In the genomic region with DNA sequence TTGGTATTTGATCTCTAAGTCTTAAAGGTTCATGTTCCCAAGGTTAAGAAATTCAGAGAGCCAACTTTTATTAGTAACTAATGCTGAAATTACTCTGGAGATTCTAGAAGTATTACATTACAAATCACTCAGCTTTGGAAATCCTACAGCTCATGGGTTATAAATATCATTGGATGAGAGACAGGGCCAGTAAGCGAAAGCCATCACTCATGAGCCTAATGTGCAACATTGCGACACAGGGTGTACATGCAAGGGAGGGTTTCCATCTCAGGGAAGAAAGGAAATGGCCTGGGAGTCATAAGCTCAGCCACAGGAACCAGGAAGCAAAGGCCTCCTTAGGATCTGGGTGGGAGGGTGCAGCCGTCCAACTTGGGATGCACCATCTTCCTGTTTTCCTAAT, we compare ENCODE assay signal across 26 mouse cellular contexts.
DNase-seq lines count a peak whose midpoint lies in the region; ATAC-seq and TF ChIP-seq lines count a peak whose summit lies in the region.
"Had no signal": no experiment of that assay in that cellular context is flagged by ENCODE, and none has a peak within 500 bp of the region (broad histone marks: within the 10 kb centered on the region; RNA-seq: fewer than 3 reads in every experiment).

No protein-coding gene starts in this region.

- H3K4me2 ChIP-seq in embryonic facial prominence, embryonic 14.5 days (ENCODE audit: low read depth, low read length), result no peak overlapping the region
- H3K4me2 ChIP-seq in lung, postnatal 0 days (replicated peaks; ENCODE audit: low read depth, low read length), result no peak overlapping the region
- H3K4me2 ChIP-seq: hindbrain, embryonic 13.5 days; kidney, embryonic 15.5 days; limb, embryonic 15.5 days; liver, embryonic 15.5 days; neural tube, embryonic 15.5 days had no signal

- H3K9ac ChIP-seq in embryonic facial prominence, embryonic 14.5 days (ENCODE audit: low read depth, low read length), result no peak overlapping the region
- no peak overlapping the region for H3K9ac ChIP-seq in lung, postnatal 0 days (replicated peaks; ENCODE audit: low read depth)
- H3K9ac ChIP-seq: hindbrain, embryonic 13.5 days; kidney, embryonic 15.5 days; limb, embryonic 15.5 days; liver, embryonic 15.5 days; neural tube, embryonic 15.5 days had no signal

- no peak for TF ChIP-seq CTCF in lung, postnatal 0 days (IDR thresholded peaks at IDR 0.05)

- H3K4me1 ChIP-seq in embryonic facial prominence, embryonic 14.5 days (ENCODE audit: control insufficient read depth, insufficient read depth, low read length), result peaks cover 3% of the 10 kb centered on the region
- H3K4me1 ChIP-seq in embryonic facial prominence, embryonic 10.5 days, result peaks cover 18% of the 10 kb centered on the region
- H3K4me1 ChIP-seq in lung, postnatal 0 days (ENCODE audit: insufficient read depth, low read depth, low read length), result no peaks in the 10 kb centered on the region
- H3K4me1 ChIP-seq: hindbrain, embryonic 13.5 days; kidney, embryonic 15.5 days; liver, embryonic 15.5 days; neural tube, embryonic 15.5 days had no signal

- WGBS in embryonic facial prominence, embryonic 14.5 days, result 61% methylated on average over 3 of the region's 3 CpGs
- 82% methylated on average over 3 of the region's 3 CpGs for WGBS in embryonic facial prominence, embryonic 10.5 days
- 66% methylated on average over 3 of the region's 3 CpGs for WGBS in lung, postnatal 0 days

- ATAC-seq in embryonic facial prominence, embryonic 14.5 days (ENCODE audit: low read depth), result no peak
- ATAC-seq in lung, postnatal 0 days, result no peak
- 0 out of 2 replicates have a peak, but pooled peaks have one; percentile 20 for ATAC-seq in megakaryocyte progenitor cell, adult 5-6 weeks (replicated peaks; ENCODE audit: poor library complexity)
- ATAC-seq in monocyte, adult 5-6 weeks (replicated peaks; ENCODE audit: insufficient number of reproducible peaks, low FRiP score, low TSS enrichment, poor library complexity, severe bottlenecking), result no peak
- ATAC-seq: forebrain, embryonic 16.5 days had no signal

- H3K4me3 ChIP-seq in embryonic facial prominence, embryonic 14.5 days (ENCODE audit: low read depth, low read length), result no peak overlapping the region
- no peak overlapping the region for H3K4me3 ChIP-seq in embryonic facial prominence, embryonic 10.5 days
- H3K4me3 ChIP-seq in lung, postnatal 0 days (ENCODE audit: low read depth, low read length), result no peak overlapping the region
- H3K4me3 ChIP-seq: hindbrain, embryonic 13.5 days; kidney, embryonic 15.5 days; limb, embryonic 15.5 days; liver, embryonic 15.5 days; megakaryocyte, embryonic 14.5 days; neural tube, embryonic 15.5 days had no signal

- TF ChIP-seq EP300 in lung, postnatal 0 days (IDR thresholded peaks at IDR 0.05), result no peak

- H3K9me3 ChIP-seq in embryonic facial prominence, embryonic 14.5 days (ENCODE audit: control insufficient read depth, low read length), result no peaks in the 10 kb centered on the region
- no peaks in the 10 kb centered on the region for H3K9me3 ChIP-seq in embryonic facial prominence, embryonic 10.5 days
- H3K9me3 ChIP-seq in lung, postnatal 0 days (ENCODE audit: low read length), result no peaks in the 10 kb centered on the region
- H3K9me3 ChIP-seq: hindbrain, embryonic 13.5 days; kidney, embryonic 15.5 days; limb, embryonic 15.5 days; liver, embryonic 15.5 days; megakaryocyte, embryonic 14.5 days; neural tube, embryonic 15.5 days had no signal

- H3K27me3 ChIP-seq in embryonic facial prominence, embryonic 14.5 days (replicated peaks; ENCODE audit: control insufficient read depth, insufficient read depth, low read length), result no peaks in the 10 kb centered on the region
- no peaks in the 10 kb centered on the region for H3K27me3 ChIP-seq in embryonic facial prominence, embryonic 10.5 days (replicated peaks; ENCODE audit: low read depth, poor library complexity, severe bottlenecking)
- no peaks in the 10 kb centered on the region for H3K27me3 ChIP-seq in lung, postnatal 0 days (replicated peaks; ENCODE audit: insufficient read depth, low read length)
- H3K27me3 ChIP-seq: hindbrain, embryonic 13.5 days; kidney, embryonic 15.5 days; limb, embryonic 15.5 days; liver, embryonic 15.5 days; megakaryocyte, embryonic 14.5 days had no signal

- peak; percentile 56 for DNase-seq in embryonic facial prominence, embryonic 14.5 days (ENCODE audit: low spot score)
- DNase-seq in embryonic facial prominence, embryonic 10.5 days (ENCODE audit: low spot score), result no peak
- peak; percentile 55 for DNase-seq in lung, postnatal 0 days (ENCODE audit: low spot score)
- DNase-seq in lung, postnatal 4 days, result no peak
- DNase-seq in NIH3T3 (ENCODE audit: low read depth), result peak; percentile 94
- no peak for DNase-seq in right cerebral cortex, postnatal 36 days (ENCODE audit: low spot score in 2 of 2)
- DNase-seq: cerebellum, adult 8-10 months; cerebellum, postnatal 36 days; heart, postnatal 36 days; kidney, adult 11 months; kidney, postnatal 36 days; layer of hippocampus, postnatal 36 days; midbrain, embryonic 14.5 days; right cerebral cortex, adult 18-20 months; thymus, adult 2 months; thymus, postnatal 4 days had no signal

- H3K27ac ChIP-seq in embryonic facial prominence, embryonic 14.5 days (replicated peaks; ENCODE audit: low read depth, low read length), result no peak overlapping the region
- H3K27ac ChIP-seq in embryonic facial prominence, embryonic 10.5 days (replicated peaks), result no peak overlapping the region
- no peak overlapping the region for H3K27ac ChIP-seq in lung, postnatal 0 days (ENCODE audit: low read length)
- H3K27ac ChIP-seq: hindbrain, embryonic 13.5 days; kidney, embryonic 15.5 days; limb, embryonic 15.5 days; liver, embryonic 15.5 days; neural tube, embryonic 15.5 days; stomach, postnatal 0 days had no signal

- no peaks in the 10 kb centered on the region for H3K36me3 ChIP-seq in embryonic facial prominence, embryonic 14.5 days (ENCODE audit: control insufficient read depth, insufficient read depth, low read length)
- H3K36me3 ChIP-seq in embryonic facial prominence, embryonic 10.5 days (replicated peaks), result no peaks in the 10 kb centered on the region
- H3K36me3 ChIP-seq in lung, postnatal 0 days (ENCODE audit: insufficient read depth, low read length), result no peaks in the 10 kb centered on the region
- H3K36me3 ChIP-seq: hindbrain, embryonic 13.5 days; kidney, embryonic 15.5 days; limb, embryonic 15.5 days; liver, embryonic 15.5 days; neural tube, embryonic 15.5 days had no signal

Comparison
In these comparisons a context has a peak if more than half of its experiments do, and no peak if none do; other contexts are left out.
1. DNase-seq: peak in embryonic facial prominence, embryonic 14.5 days (single experiment), lung, postnatal 0 days (single experiment) and NIH3T3 (single experiment); none in embryonic facial prominence, embryonic 10.5 days (single experiment), lung, postnatal 4 days (0 of 2) and right cerebral cortex, postnatal 36 days (0 of 2).